Mouse (Mus musculus): ENCODE measurements around the gene Idi1.
"Not testable (repeated sequence)": the region's sequence is repeated elsewhere in the genome, so short reads cannot be mapped to it uniquely, and the experiment has no call there.

The Idi1 gene

GRCm38 (mm10) chr13:8885445-8886184 is at the start of gene Idi1:
Gene Idi1 (plus strand): TSS chr13:8885501.
- peak; percentile 86 for DNase-seq (ENCODE audit: extremely low spot score, low read depth, low spot score)

DNA sequence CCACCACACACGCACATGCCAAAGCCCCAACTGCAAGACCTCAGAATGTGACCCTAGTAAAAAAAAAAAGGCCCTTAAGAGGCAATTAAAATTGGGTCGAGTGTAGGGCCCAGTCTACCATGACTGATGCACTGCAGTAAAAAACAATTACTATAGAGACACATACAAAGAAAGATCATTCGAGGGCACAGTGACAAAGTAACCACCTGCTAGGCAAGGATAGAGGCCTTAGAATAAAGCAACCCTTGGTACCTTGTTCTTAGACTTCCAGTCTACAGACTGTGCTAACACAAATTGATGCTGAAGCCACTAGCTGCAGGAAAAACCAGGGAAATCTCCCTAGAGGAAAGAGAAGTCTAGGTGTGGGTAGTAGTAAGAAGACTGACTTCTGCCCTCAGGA is 46.9 kb upstream of the Idi1 start:
- DNase-seq (ENCODE audit: extremely low spot score, low read depth, low spot score): no peak

DNA sequence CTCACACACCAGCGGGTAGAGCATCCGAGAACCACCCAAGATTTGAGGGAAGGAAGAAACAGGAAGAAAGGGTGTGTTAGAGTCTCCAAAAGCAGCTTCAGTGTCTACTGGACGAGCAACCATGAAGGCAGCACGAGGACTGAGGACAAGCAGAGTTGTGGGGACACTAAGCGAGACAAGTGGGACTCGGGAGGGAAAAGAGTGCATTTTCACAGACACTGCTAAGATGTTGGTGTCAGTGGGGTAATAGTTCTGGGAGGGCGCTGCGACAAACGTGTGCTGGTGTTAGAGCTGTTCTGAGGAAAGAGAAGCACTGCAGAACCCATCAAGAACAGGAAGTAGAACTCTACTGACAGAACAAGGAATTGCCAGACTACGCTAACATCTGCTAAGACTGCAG is 46.2 kb upstream of the Idi1 start:
- no peak for DNase-seq (ENCODE audit: extremely low spot score, low read depth, low spot score)

DNA sequence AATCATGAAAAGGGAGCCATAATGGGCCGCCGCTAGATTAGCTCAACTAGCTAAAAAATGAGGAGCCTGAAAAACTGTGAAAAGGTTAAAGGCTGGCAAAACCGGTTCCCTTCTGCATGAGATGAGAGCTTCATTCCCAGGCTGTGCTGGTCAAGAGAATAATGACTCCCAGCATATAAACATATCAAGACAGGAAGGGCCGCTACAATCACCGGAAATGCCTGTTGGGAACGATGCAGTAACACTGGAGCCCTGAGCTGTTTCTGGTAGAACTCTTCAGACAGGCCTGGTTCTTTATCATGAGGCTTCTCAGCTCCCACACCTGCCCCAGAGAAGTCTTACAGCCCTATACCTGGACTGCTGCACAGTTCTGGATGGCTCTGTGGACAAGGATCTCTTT is 45.4 kb upstream of the Idi1 start:
- DNase-seq (ENCODE audit: extremely low spot score, low read depth, low spot score): no peak

DNA sequence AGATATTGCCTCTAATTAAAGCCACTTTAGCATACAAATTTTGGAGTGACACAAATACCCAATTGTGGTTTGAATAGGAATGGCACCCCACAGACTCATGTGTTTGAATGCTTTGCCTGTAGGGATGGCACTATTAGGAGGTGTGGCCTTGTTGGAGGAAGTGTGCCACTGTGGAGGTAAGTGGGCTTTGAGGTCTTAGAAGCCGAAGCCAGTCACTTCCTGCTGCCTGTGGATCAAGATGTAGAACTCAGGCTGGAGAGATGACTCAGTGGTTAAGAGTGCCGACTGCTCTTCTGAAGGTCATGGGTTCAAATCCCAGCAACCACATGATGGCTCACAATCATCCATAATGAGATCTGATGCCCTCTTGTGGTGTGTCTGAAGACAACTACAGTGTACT is 44.4 kb upstream of the Idi1 start:
- no peak for DNase-seq (ENCODE audit: extremely low spot score, low read depth, low spot score)

DNA sequence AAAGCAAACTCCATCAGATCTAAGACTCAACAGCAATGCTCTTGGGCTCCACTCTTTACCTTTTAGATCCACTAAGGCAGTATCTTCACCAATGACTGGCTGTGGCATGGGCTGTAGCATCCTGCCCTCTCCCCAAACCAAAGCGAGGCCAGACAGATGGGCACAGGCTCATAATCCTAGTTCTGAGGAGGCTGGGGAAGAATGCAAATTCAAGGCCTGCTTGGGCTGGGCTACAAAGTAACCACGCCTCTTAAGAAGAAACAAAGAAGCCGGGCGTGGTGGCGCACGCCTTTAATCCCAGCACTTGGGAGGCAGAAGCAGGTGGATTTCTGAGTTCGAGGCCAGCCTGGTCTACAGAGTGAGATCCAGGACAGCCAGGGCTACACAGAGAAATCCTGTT is 43.5 kb upstream of the Idi1 start:
- not testable (repeated sequence) for DNase-seq (ENCODE audit: extremely low spot score, low read depth, low spot score)

DNA sequence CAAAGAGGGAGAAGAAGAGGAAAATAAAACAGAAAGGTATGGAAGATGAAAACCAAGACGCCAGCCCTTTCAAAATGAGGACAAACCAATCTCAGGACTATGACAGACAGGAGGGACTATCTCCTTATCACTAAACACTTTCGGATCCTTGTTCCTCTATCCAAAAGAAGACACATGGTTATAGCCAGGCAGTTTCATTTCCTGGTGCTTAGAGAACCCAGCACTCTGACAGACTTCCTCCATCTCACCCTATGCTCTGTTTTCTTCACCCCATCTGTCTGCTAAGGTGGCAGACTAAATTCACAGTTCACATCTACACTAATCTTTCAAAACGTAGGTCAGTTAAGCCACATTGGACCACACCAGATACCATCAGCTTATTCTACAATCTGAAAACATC is 43.0 kb upstream of the Idi1 start:
- no peak for DNase-seq (ENCODE audit: extremely low spot score, low read depth, low spot score)

DNA sequence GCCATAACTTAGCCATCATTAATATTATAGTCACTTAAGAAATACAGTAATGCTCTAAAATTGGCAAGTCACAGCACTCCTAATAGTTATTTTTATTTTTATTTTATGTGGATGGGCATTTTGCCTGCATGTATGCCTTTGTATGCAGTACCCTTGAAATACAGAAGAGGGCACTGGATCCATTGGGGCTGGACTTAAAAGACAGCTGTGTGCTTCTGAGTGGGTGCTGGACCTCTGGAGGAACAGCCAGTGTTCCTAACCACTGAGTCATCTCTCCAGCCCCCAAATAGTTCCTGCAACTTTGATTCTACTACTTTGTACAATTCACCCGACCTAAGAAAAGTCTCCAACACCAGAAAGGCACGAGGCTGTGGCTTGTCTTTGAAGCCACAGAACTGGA is 37.6 kb upstream of the Idi1 start:
- no peak for DNase-seq (ENCODE audit: extremely low spot score, low read depth, low spot score)

GRCm38 (mm10) chr13:8849311-8849710 is 36.0 kb upstream of the Idi1 start:
- no peak for DNase-seq (ENCODE audit: extremely low spot score, low read depth, low spot score)

- DNase-seq (ENCODE audit: extremely low spot score, low read depth, low spot score): no peak
These were observed 31.9 kb upstream of the Idi1 start for GRCm38 (mm10) chr13:8853424-8853823.

GRCm38 (mm10) chr13:8854769-8855168 is 30.5 kb upstream of the Idi1 start:
- no peak for DNase-seq (ENCODE audit: extremely low spot score, low read depth, low spot score)

- no peak for DNase-seq (ENCODE audit: extremely low spot score, low read depth, low spot score)
These were observed 26.8 kb upstream of the Idi1 start for GRCm38 (mm10) chr13:8858453-8858852.

- no peak for DNase-seq (ENCODE audit: extremely low spot score, low read depth, low spot score)
These were observed 24.4 kb upstream of the Idi1 start for GRCm38 (mm10) chr13:8860861-8861260.

GRCm38 (mm10) chr13:8864990-8865389 is 20.3 kb upstream of the Idi1 start:
- no peak for DNase-seq (ENCODE audit: extremely low spot score, low read depth, low spot score)

DNA sequence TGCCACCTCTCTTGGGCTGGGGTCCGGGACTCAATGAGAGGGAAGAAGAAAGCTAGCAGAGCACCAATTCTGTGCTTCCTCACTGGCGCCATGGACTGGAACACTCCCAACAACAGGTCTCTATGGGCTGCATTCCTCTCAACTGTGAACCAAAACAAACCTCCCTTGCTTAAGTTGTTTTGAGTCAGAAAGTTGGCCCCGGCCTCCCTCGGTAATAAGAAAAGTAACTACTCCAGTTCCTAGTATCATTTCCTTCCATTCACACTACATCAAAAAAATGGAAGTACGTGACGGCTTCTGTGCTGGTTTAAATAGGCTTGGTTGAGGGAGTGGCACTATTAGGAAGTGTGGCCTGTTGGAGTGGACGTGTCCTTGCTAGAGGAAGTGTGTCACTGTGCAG is 18.7 kb upstream of the Idi1 start:
- DNase-seq (ENCODE audit: extremely low spot score, low read depth, low spot score): no peak

DNA sequence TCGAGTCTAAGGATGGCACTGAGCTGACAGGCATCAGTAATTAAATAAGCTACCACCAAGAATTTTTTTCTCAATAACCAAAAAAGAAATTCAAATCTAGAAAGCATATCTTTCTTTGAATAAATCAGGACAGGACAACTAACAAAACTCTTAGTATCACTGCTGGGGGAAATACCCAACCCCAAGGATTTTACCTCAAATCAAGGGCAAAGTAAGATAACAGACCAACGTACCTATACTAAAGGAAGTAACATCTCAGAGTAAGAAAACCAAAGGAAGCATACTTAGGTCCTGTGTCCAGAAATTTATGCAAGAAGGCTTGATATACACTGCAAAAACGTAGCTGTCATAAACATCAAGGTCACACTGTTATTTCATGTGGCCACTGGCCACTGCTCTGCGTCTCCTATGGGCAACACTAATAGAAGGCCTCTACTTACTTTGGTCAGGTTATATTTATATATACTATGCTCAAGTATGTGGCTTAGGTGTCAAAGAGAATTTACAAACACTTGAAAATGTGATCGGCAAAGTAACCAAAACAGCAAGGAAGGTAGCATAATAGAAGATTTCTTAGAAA is 15.6 kb upstream of the Idi1 start:
- no peak for DNase-seq (ENCODE audit: extremely low spot score, low read depth, low spot score)

DNA sequence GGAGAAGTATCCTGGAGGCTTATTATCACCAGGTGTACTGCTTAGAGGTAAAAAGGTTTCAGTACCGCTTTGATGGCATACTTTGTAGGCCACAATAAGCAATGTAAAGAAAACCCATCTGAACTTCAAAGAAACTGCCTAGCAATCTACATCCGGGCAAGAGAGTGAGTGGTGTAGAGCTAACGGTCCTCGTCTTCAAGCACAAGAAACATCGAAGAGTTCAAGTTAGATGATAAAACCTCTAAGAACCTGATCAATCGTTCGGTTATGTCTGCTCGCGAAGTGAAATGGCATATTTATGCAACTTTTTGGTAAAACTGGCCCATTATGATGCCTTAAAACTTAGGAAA is 15.2 kb upstream of the Idi1 start:
- DNase-seq (ENCODE audit: extremely low spot score, low read depth, low spot score): no peak

GRCm38 (mm10) chr13:8870510-8871313 is 14.6 kb upstream of the Idi1 start:
- peak; percentile 62 for DNase-seq (ENCODE audit: extremely low spot score, low read depth, low spot score)

DNA sequence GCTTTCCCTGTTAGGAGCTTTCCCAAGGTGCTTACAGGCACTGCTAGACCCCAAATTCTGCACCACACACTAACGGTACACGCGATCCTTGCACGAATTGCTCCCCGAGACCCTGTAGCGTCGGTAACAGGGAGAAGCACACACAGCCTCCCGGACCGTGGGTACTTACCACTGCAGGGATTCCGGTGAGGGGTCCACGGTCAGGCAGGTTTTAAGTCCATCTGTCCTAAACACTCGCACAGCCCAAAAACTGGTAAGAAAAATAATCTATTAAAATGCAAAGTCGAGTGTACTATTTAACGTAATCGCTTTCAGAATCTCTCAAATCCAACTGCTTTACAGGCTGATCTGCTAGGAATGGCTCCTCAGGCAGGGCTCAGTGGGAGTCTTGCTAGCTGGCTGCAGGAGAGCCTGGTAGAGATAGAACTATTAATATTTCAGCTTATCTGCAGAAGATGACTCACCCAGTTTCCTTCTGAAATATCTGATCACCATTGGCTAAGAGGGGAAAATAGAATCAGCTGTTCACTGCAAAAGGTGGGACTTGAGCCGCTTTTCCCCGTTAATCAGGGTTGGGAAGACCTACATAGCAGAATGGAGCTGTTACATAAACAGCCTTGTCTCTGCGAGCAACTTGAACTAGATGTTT is 13.9 kb upstream of the Idi1 start, which contains the start of gene Wdr37:
Gene Wdr37, minus strand, starts transcription at position 596 of the 649 bp plus-strand sequence.
- DNase-seq (ENCODE audit: extremely low spot score, low read depth, low spot score): no peak

DNA sequence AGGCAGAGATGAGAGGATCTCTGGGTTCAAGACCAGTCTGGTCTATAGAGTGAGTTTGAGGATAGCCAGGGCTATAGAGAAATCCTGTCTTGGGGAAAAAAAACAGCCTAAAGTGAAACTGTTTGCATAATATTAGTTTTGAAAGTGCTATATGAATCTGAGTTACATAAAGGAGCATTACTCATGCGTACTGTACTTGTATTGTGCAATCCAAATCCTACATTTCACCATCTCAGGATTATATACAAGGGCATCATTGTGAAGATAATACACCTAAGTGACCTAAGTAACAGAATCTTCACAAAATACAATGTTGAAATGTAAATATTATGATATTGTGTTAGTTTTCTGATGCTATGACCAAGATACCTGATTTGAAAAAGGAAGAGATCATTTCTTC is 11.5 kb upstream of the Idi1 start:
- DNase-seq (ENCODE audit: extremely low spot score, low read depth, low spot score): no peak

DNA sequence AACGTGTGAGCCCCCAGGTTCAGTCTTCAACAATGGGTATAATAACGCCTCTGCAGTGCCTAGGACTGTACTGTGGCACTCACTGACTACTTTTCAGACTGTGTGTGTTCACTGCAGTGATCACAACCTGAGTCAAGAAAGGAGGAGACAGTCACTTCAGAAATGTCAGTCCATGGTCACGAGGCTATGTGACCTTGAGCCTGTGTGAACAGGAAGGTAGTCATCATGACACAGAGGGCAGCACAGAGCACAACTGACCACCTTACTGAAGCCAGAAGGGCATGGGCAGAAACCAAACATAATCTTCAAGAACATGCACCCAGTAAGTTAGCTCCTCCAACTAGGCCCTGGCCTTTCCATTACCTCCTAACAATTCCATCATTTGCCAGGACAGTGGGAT is 3.7 kb upstream of the Idi1 start:
- DNase-seq (ENCODE audit: extremely low spot score, low read depth, low spot score): no peak

DNA sequence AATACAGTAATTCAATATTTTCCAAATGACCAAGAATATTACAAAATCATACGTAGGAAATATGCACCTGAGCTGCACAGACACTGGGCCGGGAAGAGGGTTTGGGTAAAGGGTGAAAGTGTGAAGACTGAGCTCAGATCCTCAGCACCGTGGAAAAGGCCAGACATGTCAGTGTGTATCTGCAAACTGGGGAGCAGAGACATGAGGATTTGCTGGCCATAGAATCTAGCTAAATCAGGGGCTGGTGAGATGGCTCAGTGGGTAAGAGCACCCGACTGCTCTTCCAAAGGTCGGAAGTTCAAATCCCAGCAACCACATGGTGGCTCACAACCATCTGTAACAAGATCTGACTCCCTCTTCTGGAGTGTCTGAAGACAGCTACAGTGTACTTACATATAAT is 1.4 kb upstream of the Idi1 start:
- DNase-seq (ENCODE audit: extremely low spot score, low read depth, low spot score): not testable (repeated sequence)

Measured in hindlimb bud, embryonic 11.5 days (tissue).